ENCODE assay signal across 8 mouse cellular contexts in the genomic region with DNA sequence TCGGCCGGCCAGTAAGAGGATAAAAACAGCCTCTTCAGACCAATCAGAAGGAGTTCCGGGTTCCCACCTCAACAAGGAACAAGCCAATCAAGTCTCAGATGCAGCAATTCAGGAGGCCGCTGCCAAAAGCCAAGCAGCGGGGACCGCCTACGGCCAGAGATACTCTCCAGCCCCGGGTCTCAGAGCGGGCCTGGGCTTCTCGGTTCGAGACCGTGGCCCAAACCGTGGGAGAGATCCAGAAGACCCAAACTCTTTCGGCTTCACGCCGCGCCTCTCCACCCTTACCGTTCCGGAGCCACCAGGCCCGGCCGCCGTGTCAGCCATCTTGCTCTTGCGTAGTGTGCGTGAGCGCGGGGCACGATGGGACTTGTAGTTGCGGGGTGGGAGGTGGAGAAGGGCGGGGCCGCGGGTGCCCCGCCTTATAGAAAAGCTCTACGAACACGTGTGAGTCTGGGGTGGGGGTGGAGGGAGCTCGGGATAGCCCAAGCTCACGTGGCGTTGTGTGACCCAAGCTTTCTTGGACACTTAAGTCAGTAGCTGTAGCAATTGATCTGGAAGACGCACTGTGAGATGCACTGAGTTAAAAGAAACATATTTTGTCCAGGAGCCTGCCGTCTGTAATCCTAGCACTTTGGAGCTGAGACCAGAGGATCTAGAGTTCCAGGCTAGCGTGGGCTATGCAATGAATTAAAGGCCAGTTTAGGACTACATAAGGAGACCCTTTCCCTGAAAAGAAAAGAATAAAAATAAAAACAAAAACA. TPM values are rescaled to one million over a fixed set of nuclear protein-coding genes. Genes with fewer than 3 reads are reported as not detected.
DNase-seq lines count a peak whose midpoint lies in the region; ATAC-seq and TF ChIP-seq lines count a peak whose summit lies in the region.

Gene Taf8 (minus strand): TSS at position 347 of the 761 bp plus-strand sequence.

- DNase-seq in c-Kit-positive CD71-positive TER-119-positive erythroid progenitor cells, embryonic 14.5 days (ENCODE audit: low spot score) = peak; percentile 92
- peak; percentile 95 for DNase-seq in heart, postnatal 0 days (ENCODE audit: low spot score)
- DNase-seq in kidney, postnatal 4 days = peak; percentile 95 to 98

- no peak for TF ChIP-seq EP300 in heart, postnatal 0 days (IDR thresholded peaks at IDR 0.05; ENCODE audit: low read depth)

- WGBS in forebrain, embryonic 12.5 days = 2% methylated on average over 40 of the region's 40 CpGs
- 2% methylated on average over 40 of the region's 40 CpGs for WGBS in heart, postnatal 0 days
- WGBS in liver, embryonic 16.5 days (ENCODE audit: insufficient replicate concordance) = 2% methylated on average over 40 of the region's 40 CpGs
- 3% methylated on average over 40 of the region's 40 CpGs for WGBS in neural tube, embryonic 13.5 days

- H3K9me3 ChIP-seq in E14TG2a.4 (ENCODE audit: low read length) = no peaks in the 10 kb centered on the region
- no peaks in the 10 kb centered on the region for H3K9me3 ChIP-seq in forebrain, embryonic 12.5 days
- H3K9me3 ChIP-seq in heart, postnatal 0 days (replicated peaks; ENCODE audit: control insufficient read depth, low read length) = no peaks in the 10 kb centered on the region
- H3K9me3 ChIP-seq in liver, embryonic 16.5 days (replicated peaks; ENCODE audit: control insufficient read depth, low read length) = no peaks in the 10 kb centered on the region
- no peaks in the 10 kb centered on the region for H3K9me3 ChIP-seq in neural tube, embryonic 13.5 days

- peaks cover 74% of the 10 kb centered on the region for H3K4me1 ChIP-seq in E14TG2a.4 (replicated peaks; ENCODE audit: low read depth, low read length)
- peaks cover 22% of the 10 kb centered on the region for H3K4me1 ChIP-seq in forebrain, embryonic 12.5 days
- H3K4me1 ChIP-seq in heart, postnatal 0 days (ENCODE audit: control insufficient read depth, insufficient read depth) = peaks cover 20% of the 10 kb centered on the region
- H3K4me1 ChIP-seq in liver, embryonic 16.5 days (ENCODE audit: control insufficient read depth, low read depth, low read length) = peaks cover 34% of the 10 kb centered on the region
- peaks cover 23% of the 10 kb centered on the region for H3K4me1 ChIP-seq in neural tube, embryonic 13.5 days (replicated peaks)
- H3K4me1 ChIP-seq in testis, adult 2 months (ENCODE audit: control insufficient read depth, insufficient read depth, low read length) = peaks cover 20% of the 10 kb centered on the region

- peak within 1 kb of the TSS; percentile 89 for H3K4me3 ChIP-seq in E14TG2a.4 (replicated peaks; ENCODE audit: low read length)
- H3K4me3 ChIP-seq in forebrain, embryonic 12.5 days (replicated peaks) = peak within 1 kb of the TSS; percentile 71
- peak within 1 kb of the TSS; percentile 67 for H3K4me3 ChIP-seq in heart, postnatal 0 days (ENCODE audit: low read depth, low read length)
- H3K4me3 ChIP-seq in liver, embryonic 16.5 days (ENCODE audit: low read depth, low read length) = peak within 1 kb of the TSS; percentile 84
- peak within 1 kb of the TSS; percentile 68 for H3K4me3 ChIP-seq in neural tube, embryonic 13.5 days
- H3K4me3 ChIP-seq in testis, adult 2 months (ENCODE audit: control insufficient read depth, low read depth, low read length) = peak within 1 kb of the TSS; percentile 95

- H3K9ac ChIP-seq in forebrain, embryonic 12.5 days = peak within 1 kb of the TSS; percentile 68
- H3K9ac ChIP-seq in heart, postnatal 0 days (replicated peaks; ENCODE audit: low read depth, low read length) = peak within 1 kb of the TSS; percentile 70
- H3K9ac ChIP-seq in liver, embryonic 16.5 days (ENCODE audit: low read depth, low read length) = peak within 1 kb of the TSS; percentile 92
- H3K9ac ChIP-seq in neural tube, embryonic 13.5 days = peak within 1 kb of the TSS; percentile 78

- H3K36me3 ChIP-seq in E14TG2a.4 (ENCODE audit: insufficient read depth, low read length) = peaks cover 38% of the 10 kb centered on the region
- H3K36me3 ChIP-seq in forebrain, embryonic 12.5 days (replicated peaks) = peaks cover 22% of the 10 kb centered on the region
- peaks cover 25% of the 10 kb centered on the region for H3K36me3 ChIP-seq in heart, postnatal 0 days (replicated peaks; ENCODE audit: control insufficient read depth, insufficient read depth, low read length)
- peaks cover 20% of the 10 kb centered on the region for H3K36me3 ChIP-seq in liver, embryonic 16.5 days (ENCODE audit: control insufficient read depth, insufficient read depth)
- H3K36me3 ChIP-seq in neural tube, embryonic 13.5 days = peaks cover 29% of the 10 kb centered on the region
- peaks cover 3% of the 10 kb centered on the region; the same call in 1 of the 2 replicates for H3K36me3 ChIP-seq in testis, adult 2 months (ENCODE audit: control insufficient read depth, insufficient read depth, low read length)

- H3K27ac ChIP-seq in forebrain, embryonic 12.5 days = peak within 1 kb of the TSS; percentile 67
- H3K27ac ChIP-seq in heart, postnatal 0 days (ENCODE audit: low read depth) = peak within 1 kb of the TSS; percentile 78
- H3K27ac ChIP-seq in liver, embryonic 16.5 days (ENCODE audit: low read length) = peak within 1 kb of the TSS; percentile 92
- peak within 1 kb of the TSS; percentile 68 for H3K27ac ChIP-seq in neural tube, embryonic 13.5 days (replicated peaks)
- peak within 1 kb of the TSS; percentile 95 for H3K27ac ChIP-seq in testis, adult 2 months (ENCODE audit: control insufficient read depth, insufficient read depth, low read depth, low read length)

- no peak for TF ChIP-seq CTCF in E14TG2a.4 (conservative IDR thresholded peaks at IDR 0.05; ENCODE audit: low read length)
- TF ChIP-seq CTCF in heart, postnatal 0 days (IDR thresholded peaks at IDR 0.05; ENCODE audit: low read depth) = no peak
- TF ChIP-seq CTCF in testis, adult 2 months (IDR thresholded peaks at IDR 0.05; ENCODE audit: control insufficient read depth, insufficient read depth, insufficient replicate concordance, low read depth, low read length) = no peak

- peak; percentile 97 for ATAC-seq in forebrain, embryonic 12.5 days (ENCODE audit: low FRiP score)
- ATAC-seq in heart, postnatal 0 days (ENCODE audit: insufficient read depth, low read depth) = peak; percentile 92
- peak; percentile 92 for ATAC-seq in liver, embryonic 16.5 days (ENCODE audit: low read depth)
- ATAC-seq in neural tube, embryonic 13.5 days (ENCODE audit: low read depth) = peak; percentile 98

- H3K27me3 ChIP-seq in E14TG2a.4 (ENCODE audit: insufficient read depth, low read length) = no peaks in the 10 kb centered on the region
- H3K27me3 ChIP-seq in forebrain, embryonic 12.5 days = no peaks in the 10 kb centered on the region
- H3K27me3 ChIP-seq in heart, postnatal 0 days (ENCODE audit: control insufficient read depth, insufficient read depth, low read length) = no peaks in the 10 kb centered on the region
- no peaks in the 10 kb centered on the region for H3K27me3 ChIP-seq in liver, embryonic 16.5 days (ENCODE audit: control insufficient read depth, insufficient read depth, low read depth, low read length)
- no peaks in the 10 kb centered on the region for H3K27me3 ChIP-seq in neural tube, embryonic 13.5 days
- H3K27me3 ChIP-seq in testis, adult 2 months (ENCODE audit: control insufficient read depth, insufficient read depth, low read length) = no peaks in the 10 kb centered on the region

- peak within 1 kb of the TSS; percentile 89 for H3K4me2 ChIP-seq in forebrain, embryonic 12.5 days
- peak within 1 kb of the TSS; percentile 89 for H3K4me2 ChIP-seq in heart, postnatal 0 days (ENCODE audit: low read depth, low read length)
- H3K4me2 ChIP-seq in liver, embryonic 16.5 days (ENCODE audit: low read depth, low read length) = peak within 1 kb of the TSS; percentile 72
- peak within 1 kb of the TSS; percentile 65 for H3K4me2 ChIP-seq in neural tube, embryonic 13.5 days

- TF ChIP-seq POLR2A in testis, adult 2 months (IDR thresholded peaks at IDR 0.05; ENCODE audit: control insufficient read depth, low read depth, low read length) = peak; percentile 83

RNA-seq across cellular contexts. Expression of gene Taf8, which starts in this region (rescaled TPM):
- polyA plus RNA-seq in forebrain, embryonic 12.5 days (2016; fragmentation: Nextera tagmentation; extraction: Ambion mirVana) = 31.1 and 32.9 TPM in 2 replicates
- total RNA-seq in heart, postnatal 0 days (2014; rRNA removed; ENCODE audit: low replicate concordance) = 14.7 and 26.4 TPM in 2 replicates
- 11.5 and 11.9 TPM in 2 replicates for polyA plus RNA-seq in heart, postnatal 0 days (2015; fragmentation: Nextera tagmentation; extraction: Ambion mirVana)
- polyA plus RNA-seq in liver, embryonic 16.5 days (2015; fragmentation: Nextera tagmentation; extraction: Ambion mirVana) = 14.2 and 14.3 TPM in 2 replicates
- 23.2 and 26.6 TPM in 2 replicates for polyA plus RNA-seq in neural tube, embryonic 13.5 days (2015; fragmentation: Nextera tagmentation; extraction: Ambion mirVana)
- 15.3 and 17.3 TPM in 2 replicates for polyA plus RNA-seq in testis, adult 2 months (2012; rRNA removed)

Comparison
In these comparisons a context has a peak if more than half of its experiments do, and no peak if none do; other contexts are left out.
1. Peak in every context shown above with its lines: DNase-seq, ATAC-seq, H3K4me3 ChIP-seq and H3K27ac ChIP-seq.